Mouse (Mus musculus) gastrocnemius, postnatal 14 days (tissue): ENCODE results near the gene Sh3rf1. TPM values are rescaled to one million over a fixed set of nuclear protein-coding genes. Genes with fewer than 3 reads are reported as not detected.
"Not testable (repeated sequence)": the region's sequence is repeated elsewhere in the genome, so short reads cannot be mapped to it uniquely, and the experiment has no call there.

Experiments used
- DNase-seq: peaks from one replicate; pipeline ENCODE4 v3.0.0; 2021; ENCODE audit warnings: mixed read lengths
- intact Hi-C: fragments of 180-260 bp; cut with DNase I; formaldehyde crosslinking; loops from one replicate; pipeline ENCODE4 v1.15.1; 2025; ENCODE audit warnings: low total_unique reads
- total RNA-seq, 2 experiments: library from RNA; stranded (reverse); gene quantifications; 2 replicates each; pipeline ENCODE4 v1.2.3; 2021

Sh3rf1 gene
- total RNA-seq, 2 experiments from 2014 or later = 2.8 to 3.4 TPM

DNA sequence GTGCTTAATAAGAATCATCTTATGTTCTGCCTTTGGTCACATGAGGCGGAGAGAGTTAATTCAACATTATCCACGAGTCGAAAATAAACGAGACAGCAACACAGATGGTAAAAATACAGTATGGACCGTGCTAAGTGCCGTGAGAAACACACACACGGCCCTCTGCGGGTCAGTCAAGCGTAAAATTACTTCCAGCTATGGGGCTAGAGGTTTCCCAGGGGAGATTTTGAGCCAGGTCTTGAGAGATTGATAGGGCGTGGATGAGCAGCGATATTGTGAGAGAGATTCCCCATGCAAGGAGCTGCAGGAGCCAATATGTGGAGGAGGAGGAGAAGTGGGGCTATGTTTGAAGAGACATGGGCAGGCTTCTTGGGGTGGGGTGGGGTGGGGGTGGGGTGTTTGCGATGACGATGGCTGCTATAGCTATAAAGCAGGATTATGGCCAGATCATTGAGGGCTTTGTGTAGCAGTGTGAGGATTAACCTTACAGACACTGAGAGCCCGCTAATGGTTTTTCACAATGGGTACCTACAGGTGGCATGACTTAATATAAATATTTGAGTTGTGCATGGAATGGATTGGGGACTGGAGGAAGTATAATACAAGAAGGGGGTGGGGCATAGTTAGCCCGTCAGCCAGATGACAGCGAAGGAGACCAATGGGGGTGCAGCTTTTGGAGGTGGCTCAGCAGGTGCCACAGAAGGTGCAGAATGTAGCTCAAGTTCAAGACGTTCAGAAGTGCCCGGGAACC lies 166.8 kb downstream of the Sh3rf1 start:
- DNase-seq = no peak
- intact Hi-C loops = no loop called here

DNA sequence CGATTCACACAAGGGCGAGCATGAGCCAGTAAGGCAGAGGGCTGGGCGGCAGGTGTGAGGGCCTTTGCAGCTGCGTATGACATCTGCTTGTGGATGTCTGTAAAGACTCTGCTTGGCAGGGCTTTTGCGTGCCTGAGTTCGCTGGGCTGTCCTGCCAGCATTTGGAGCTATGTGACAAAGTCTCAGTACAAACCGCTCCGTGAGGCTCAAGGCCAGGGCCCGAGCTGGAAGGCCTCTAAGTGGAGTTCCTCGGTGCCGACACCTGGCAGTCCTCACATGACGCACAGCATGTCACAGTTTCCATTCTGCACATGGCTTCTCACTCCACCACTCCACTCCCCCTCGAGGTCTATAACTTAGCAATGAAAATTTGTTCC lies 167.4 kb downstream of the Sh3rf1 start:
- peak; percentile 59 for DNase-seq

DNA sequence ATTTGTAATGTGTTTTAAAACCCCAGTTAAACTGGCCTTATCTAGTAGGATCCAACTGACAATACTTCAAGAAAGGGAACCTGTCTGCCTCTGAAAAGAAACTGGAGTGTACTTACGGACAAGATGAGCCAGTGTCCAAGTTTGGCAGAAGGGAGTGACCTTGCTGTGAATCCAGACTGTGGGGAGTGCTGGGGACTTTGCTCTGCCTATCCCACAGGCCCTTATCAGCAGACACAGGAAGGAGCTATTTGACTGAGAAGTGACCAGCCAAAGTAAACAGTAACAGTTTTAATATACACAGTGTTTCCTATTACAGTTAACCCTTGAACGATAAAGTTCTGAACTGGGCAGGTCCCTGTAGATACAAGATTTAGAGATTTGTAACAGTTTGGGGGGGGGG lies 173.5 kb downstream of the Sh3rf1 start:
- DNase-seq = no peak
- intact Hi-C loops = no loop called here

More for the DNA sequence above, 167.4 kb downstream of the Sh3rf1 start:
- intact Hi-C loops = no loop called here

DNA sequence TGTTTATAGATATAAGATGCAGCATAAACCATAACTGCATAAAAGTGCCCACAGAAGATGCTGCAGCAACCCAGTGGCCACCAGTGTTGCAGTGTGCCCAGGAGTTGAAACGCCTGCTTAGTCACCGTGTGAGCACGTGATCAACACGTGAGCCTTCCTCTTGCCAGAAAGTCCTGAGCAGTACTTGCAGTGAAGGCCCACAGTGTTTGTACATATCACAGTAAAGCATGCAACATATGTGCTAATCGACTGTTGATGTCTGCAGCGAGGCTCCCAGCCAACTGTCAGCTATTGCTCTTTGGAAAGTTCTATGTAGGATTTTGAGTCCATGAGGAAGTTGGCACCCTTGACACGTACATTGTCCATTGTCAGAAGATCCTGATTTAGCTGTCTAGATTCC lies 174.1 kb downstream of the Sh3rf1 start:
- intact Hi-C loops = no loop called here
- DNase-seq = no peak

DNA sequence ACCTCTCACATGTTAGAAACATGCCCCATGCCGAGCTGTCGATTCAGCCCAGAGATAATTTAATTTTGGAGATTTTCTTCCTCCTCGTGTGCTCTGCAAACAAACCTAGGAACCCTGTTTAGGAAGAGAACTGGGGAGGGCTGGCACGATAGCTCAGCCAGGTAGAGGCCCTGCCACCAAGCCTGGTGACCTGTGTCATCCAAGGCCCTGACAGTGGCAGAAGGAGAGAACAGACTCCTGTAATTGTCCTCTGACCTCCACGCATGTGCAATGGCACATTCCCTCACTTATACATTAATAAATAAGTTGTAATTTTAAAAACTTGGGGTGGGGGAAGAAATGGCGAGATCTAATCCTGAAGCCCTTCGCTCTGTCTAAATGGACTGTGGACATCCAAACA lies 179.2 kb downstream of the Sh3rf1 start:
- DNase-seq = no peak
- intact Hi-C loops = no loop called here

DNA sequence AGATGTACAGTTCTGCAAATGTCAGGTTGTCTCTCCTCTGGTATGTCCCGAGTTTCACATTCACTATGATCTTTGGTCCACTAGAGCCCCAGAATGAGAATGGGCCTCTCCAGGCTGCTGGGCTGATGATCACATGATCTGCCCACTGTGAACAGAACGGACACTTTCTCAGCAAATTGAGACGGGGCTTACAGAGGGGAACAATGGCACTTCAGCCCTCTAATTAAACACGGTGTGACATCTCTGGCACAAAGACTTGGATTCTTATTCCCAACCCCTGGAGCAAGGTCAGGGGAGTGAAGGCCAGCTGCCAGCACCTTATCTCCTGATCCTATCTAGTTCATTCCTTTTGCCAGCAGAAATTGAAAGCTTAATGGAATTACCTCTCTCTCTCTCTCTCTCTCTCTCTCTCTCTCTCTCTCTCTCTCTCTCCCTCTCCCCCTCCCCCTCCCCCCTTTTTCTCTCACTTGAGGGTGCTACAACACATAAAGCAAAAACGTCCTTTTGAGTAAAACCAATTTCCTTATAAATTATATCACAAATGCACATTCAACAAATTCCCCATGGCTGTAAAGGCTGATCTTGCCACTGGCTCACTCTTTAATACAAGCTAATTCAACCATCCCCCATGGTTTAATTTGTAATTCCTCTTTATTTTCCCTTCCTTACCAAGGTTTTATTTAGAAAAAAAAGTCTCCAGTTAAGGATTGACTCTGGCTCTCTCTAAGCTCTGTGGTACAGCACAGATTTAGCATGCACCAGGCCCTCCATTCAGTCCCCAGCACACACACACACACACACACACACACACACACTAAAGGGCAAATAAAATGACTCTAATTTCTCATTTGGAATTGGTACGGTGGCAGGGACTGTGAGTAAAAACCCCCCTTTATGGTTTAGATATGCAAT lies 179.8 kb downstream of the Sh3rf1 start:
- no peak for DNase-seq
- intact Hi-C loops = no loop called here

DNA sequence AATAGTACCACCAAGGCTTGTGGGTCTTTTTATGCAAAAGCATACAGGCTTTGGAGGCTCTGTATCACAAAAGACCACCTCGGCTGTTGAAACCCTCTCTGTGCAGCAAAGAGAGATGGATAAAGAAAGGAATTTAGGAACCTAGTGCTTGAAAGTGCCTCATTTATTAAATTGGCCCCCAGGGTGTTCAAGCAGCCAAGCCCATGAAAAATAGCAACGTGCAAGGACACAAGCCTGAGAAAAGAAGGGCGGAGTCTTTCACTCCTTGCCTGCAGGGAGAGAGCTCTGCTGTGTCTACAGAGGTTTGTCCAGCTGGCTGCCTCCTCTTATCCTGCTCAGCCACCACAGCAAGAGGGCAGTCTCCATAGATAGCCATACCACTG lies 180.5 kb downstream of the Sh3rf1 start:
- intact Hi-C loops = no loop called here
- no peak for DNase-seq

DNA sequence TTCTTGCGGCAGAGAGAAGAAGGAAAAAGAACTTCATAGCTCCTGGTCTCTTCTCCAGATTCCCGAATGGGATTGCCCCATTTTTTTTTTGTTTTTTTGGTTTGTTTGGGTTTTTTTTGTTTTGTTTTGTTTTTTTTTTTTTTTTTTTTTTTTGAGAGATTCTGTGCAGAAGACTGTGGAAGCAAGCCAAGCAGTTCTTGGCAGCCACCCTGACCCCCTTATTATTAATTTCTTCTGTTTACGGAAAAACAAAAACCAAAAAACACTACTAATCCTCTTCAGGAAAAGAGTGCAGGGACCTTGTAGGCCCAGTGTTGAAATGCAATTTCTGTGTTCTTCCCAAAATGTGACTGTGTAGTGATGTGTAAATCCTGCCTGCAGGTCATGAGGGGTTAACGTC lies 185.4 kb downstream of the Sh3rf1 start:
- intact Hi-C loops = no loop called here
- no peak for DNase-seq

DNA sequence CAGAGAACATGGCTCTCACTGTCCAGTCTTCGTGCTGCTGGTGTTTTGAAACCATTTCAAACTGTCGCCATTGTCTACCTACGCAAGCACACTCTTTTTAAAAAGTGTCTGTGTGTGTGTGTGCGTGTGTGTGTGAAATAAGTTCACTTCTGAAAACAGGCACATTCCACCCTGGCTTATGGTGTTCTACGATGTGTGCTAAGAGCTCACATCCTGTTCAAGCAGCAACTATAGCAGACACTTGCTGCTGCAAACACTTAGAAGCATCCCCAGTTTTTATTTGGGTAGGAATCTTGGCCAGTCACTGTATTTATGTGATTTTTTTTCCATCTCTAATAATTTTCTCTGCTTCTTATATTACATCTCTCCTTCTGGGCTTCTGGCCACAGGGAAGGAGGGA lies 186.0 kb downstream of the Sh3rf1 start:
- intact Hi-C loops = not testable (repeated sequence)

DNA sequence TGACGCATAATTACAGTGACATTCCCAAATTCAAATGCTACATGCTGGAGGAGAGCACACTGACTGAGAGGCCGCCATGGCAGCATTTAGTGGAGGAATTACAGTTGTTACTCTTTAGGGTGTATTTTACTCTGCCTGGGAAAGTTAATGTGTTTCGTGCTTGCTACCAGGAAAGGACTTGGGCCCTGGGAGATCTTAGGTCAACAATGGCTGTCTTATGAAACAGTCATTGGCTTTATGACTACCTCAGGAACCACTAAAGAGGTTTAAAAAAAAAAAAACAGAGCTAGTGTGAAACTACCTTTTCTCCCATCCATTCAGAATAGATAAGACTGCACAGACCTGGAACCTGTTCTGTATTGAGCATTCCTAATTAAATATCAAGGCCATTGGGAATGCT lies 195.8 kb downstream of the Sh3rf1 start:
- DNase-seq = no peak
- intact Hi-C loops = no loop called here

More for the DNA sequence above, 186.0 kb downstream of the Sh3rf1 start:
- DNase-seq = not testable (repeated sequence)

DNA sequence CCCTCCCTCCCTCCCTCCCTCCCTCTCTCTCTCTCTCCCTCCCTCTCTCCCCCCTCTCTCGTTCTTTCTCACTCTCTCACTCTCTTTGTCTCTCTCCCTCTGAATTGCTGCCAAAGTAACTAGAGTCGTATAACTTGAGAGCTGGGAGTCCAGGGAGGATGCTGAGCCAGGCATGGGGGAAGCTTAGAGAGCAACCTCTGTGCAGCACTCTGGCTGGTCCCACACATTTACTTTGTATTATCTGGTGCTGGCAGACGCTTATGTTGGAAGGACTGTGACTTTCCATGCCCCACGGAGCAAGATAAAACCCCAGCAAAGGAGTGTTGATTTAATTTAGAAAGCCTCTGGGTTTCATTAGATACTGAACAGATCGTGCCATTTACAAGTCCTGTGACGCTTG lies 196.5 kb downstream of the Sh3rf1 start:
- intact Hi-C loops = no loop called here
- no peak for DNase-seq

DNA sequence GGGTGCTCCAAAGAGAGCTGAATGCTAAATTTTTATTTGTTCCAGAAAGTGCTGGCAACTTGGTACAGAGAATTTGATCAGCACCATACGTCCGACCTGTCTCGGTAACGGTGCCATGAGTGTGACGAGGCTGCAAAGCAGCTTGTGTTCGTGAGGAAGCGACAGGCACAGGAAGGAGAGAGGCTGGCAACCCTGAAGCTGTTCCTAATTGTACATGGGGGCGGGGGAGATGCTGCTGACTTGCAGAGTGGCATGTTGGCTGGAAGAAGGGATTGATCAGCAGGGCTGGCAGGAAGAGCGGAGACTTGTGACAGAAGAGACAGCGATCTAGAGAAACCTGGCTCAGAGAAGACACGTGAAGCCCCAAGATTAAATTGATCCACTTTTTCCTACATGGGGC lies 197.9 kb downstream of the Sh3rf1 start:
- DNase-seq = no peak
- intact Hi-C loops = no loop called here

DNA sequence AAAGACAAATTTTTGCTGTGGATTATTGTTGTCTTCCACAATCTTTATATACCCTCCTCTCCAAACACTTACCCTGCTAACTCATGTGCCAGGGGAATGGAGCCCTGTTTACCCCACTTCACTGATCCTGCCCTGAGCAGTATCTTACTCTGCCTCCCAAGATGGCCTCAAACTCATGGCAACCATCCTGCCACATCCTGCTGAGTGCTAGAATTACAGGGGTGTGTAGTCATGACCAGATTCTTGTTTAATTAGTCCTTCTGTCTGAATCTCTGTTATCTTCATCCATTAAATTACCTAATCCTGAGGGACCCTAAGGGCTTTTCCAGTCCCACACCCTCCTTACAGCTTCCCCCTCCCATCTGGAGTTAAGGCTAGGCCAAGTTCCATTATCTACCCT lies 201.5 kb downstream of the Sh3rf1 start:
- DNase-seq = no peak
- intact Hi-C loops = no loop called here

DNA sequence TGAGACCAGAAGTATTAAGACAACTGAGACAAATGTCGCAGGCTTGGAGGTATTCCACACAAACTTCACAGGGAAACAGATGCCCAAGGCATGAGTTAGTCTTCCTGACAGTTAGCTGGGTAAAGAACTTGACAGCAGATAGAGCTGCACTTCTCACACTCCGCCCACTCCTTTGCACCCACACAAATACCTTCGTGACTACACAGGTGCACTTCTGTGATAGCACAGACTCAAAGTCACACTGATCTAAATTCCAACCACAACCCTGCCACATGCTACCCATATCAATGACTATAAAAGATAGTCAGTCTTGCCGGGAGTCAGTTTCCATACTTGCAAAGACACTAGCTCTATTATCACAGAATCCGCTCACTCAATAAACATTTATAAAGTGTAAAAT lies 202.4 kb downstream of the Sh3rf1 start:
- intact Hi-C loops = no loop called here
- no peak for DNase-seq

DNA sequence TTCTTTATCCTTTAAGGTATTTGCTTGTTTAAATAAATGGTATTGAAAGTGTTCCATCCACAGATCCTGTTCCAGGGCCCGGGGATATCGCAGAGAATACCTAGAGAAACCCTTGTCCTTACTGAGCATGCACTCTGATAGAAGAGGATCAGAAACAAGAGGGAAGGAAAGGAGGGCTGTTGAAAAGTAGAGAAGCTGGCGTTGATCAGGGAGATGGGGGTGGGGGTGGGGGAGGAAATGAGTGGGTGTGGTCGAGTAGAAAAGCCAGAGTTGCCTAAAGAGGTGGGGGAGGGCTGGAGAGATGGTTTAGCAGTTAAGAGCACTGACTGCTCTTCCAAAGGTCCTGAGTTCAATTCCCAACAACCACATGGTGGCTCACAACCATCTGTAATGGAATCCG lies 203.0 kb downstream of the Sh3rf1 start:
- intact Hi-C loops = no loop called here
- DNase-seq = no peak

DNA sequence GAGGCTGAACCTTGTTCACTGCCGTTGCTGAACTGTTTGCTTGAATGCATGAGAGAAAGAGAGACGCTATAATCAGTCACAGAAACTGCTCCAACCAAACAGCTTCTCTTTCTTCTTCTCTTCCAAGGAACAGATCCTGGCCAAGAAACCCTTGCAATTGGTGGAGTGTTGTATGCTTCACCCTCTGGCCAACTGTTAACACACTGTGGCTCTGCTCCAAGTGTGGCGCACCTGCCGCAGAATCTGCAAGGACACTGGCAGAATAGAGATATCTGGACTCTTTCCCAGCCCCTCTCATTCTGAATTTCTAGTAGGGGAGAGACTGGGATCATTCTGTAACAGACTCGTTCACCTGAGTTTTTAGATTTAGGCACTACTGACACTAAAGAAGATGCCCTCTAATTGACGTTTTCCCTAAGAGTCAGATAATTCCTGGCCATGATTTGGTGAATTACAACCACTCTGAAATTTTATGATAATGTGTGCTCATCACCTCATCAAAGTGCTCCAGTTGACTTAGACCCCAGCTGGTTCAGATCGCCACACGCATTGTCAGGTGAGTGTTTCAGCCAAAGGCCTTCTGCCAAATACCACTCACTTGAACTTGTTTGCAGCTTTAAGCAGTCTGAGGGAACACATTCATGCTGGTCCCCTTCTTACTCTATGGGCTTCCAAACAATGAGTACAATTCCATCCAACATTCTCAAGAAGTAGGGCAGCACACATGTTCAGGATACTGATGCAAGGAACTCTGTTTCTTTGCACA lies 204.4 kb downstream of the Sh3rf1 start:
- no peak for DNase-seq
- intact Hi-C loops = no loop called here

DNA sequence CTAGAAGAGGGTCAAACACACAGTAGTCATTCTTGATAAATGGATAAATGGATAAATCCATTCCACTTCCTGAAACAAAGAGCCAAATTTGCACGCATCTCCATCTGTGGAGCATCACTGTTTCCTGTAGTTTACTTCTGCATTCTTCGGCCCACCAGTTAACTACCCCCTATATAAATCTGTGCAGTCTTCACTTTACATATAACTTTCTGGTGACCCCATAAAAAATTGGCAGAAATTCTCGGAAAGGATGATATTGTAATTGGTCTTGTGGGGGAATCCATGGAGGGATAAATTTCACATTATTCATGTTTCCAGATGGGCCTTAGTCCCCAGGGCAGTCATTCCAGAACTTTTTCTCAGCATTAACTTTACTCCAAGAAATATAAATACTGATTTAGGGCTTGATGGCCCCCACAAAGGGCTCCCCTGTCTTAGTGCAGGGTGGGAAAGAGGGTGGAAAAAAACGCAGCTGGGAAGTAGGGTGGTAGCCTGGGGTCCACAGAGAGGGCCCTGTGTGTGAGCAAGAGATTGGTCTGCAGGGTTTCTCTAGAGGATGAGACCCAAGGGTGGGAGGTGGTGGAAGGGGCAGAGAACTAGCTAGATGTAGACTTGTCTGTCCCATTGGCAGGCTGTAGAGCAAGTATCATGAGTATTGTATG lies 205.3 kb downstream of the Sh3rf1 start:
- intact Hi-C loops = no loop called here
- DNase-seq = no peak

DNA sequence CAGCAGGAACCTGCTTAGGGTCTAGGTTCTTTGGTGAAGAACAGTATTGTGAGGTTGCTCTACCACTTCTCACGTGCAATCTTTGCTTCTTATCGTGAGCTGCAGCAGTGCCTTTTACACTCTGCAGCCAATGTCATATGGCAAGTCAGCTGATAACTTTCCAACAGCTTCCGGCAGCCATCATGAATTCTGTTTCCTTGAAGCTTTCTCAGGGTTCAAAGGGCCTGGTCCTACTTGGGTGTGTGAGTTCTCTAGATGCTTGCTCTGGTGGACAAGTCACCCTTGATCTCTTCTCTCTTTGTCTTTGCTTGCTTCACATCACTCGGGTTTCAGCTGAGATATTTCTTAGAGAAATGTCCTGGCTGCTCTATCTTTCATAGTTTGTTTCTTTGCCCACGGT lies 211.8 kb downstream of the Sh3rf1 start:
- intact Hi-C loops = no loop called here
- DNase-seq = no peak

DNA sequence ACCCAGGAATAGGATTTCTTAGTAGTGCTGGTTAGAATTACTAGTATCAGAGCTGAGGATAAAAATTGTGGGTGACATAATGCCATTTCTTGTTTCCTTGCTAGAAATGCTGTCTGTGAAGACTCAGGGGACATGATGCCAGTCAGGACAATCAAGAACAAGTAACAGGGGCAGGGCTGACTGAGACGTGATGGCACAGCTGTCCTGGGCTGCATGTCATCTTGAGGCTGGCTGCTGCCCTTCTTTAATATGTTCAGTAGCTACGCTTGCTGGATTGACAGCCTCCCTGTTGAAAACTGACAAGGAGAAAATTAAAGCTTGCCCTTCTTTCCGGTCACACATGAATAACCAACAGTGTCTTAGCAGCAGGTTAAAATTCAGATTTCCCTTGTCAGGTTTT lies 212.5 kb downstream of the Sh3rf1 start:
- intact Hi-C loops = no loop called here

More for the DNA sequence above, 212.5 kb downstream of the Sh3rf1 start:
- DNase-seq = no peak
